Mouse (Mus musculus): ENCODE results near the gene Mab21l1. TPM values are rescaled to one million over a fixed set of nuclear protein-coding genes. Genes with fewer than 3 reads are reported as not detected.

The Mab21l1 gene
- total RNA-seq, 2 experiments from 2014 or later = 0.38 to 0.77 TPM

- no peak for DNase-seq (ENCODE audit: low spot score in 2 of 2)
Measured at GRCm38 (mm10) chr3:55778764-55779730, 3.3 kb upstream of the Mab21l1 start.

GRCm38 (mm10) chr3:55780120-55781070 lies 1.9 kb upstream of the Mab21l1 start:
- no peak for DNase-seq (ENCODE audit: low spot score in 2 of 2)

GRCm38 (mm10) chr3:55781429-55782055 lies 768 bp upstream of the Mab21l1 start:
- DNase-seq (ENCODE audit: low spot score in 2 of 2) = no peak

GRCm38 (mm10) chr3:55782771-55783170 lies 461 bp downstream of the Mab21l1 start:
- no peak for DNase-seq (ENCODE audit: low spot score in 2 of 2)

GRCm38 (mm10) chr3:55783171-55784081 lies 1.1 kb downstream of the Mab21l1 start:
- no peak for DNase-seq (ENCODE audit: low spot score in 2 of 2)

- no peak for DNase-seq (ENCODE audit: low spot score in 2 of 2)
Measured at GRCm38 (mm10) chr3:55784101-55784500, 1.8 kb downstream of the Mab21l1 start.

GRCm38 (mm10) chr3:55785266-55785980 lies 3.1 kb downstream of the Mab21l1 start:
- DNase-seq (ENCODE audit: low spot score in 2 of 2) = no peak

GRCm38 (mm10) chr3:55785981-55786725 lies 3.8 kb downstream of the Mab21l1 start:
- no peak for DNase-seq (ENCODE audit: low spot score in 2 of 2)

GRCm38 (mm10) chr3:55786835-55787486 lies 4.7 kb downstream of the Mab21l1 start:
- DNase-seq (ENCODE audit: low spot score in 2 of 2) = no peak

GRCm38 (mm10) chr3:55787487-55788213 lies 5.3 kb downstream of the Mab21l1 start:
- DNase-seq (ENCODE audit: low spot score in 2 of 2) = no peak

GRCm38 (mm10) chr3:55788214-55788586 lies 5.9 kb downstream of the Mab21l1 start:
- DNase-seq (ENCODE audit: low spot score in 2 of 2) = no peak

- no peak for DNase-seq (ENCODE audit: low spot score in 2 of 2)
Measured at GRCm38 (mm10) chr3:55788621-55789201, 6.4 kb downstream of the Mab21l1 start.

- no peak for DNase-seq (ENCODE audit: low spot score in 2 of 2)
Measured at GRCm38 (mm10) chr3:55789856-55790255, 7.5 kb downstream of the Mab21l1 start.

- no peak for DNase-seq (ENCODE audit: low spot score in 2 of 2)
Measured at GRCm38 (mm10) chr3:55790609-55791008, 8.3 kb downstream of the Mab21l1 start.

GRCm38 (mm10) chr3:55792251-55792650 lies 9.9 kb downstream of the Mab21l1 start:
- no peak for DNase-seq (ENCODE audit: low spot score in 2 of 2)

- peak in 1 of 2 experiments; percentile 46 for DNase-seq (ENCODE audit: low spot score in 2 of 2)
Measured at GRCm38 (mm10) chr3:55793842-55794575, 11.7 kb downstream of the Mab21l1 start.

Measured in layer of hippocampus, adult 18-20 months (tissue).